ENCODE assay signal across 7 mouse cellular contexts in the genomic region with DNA sequence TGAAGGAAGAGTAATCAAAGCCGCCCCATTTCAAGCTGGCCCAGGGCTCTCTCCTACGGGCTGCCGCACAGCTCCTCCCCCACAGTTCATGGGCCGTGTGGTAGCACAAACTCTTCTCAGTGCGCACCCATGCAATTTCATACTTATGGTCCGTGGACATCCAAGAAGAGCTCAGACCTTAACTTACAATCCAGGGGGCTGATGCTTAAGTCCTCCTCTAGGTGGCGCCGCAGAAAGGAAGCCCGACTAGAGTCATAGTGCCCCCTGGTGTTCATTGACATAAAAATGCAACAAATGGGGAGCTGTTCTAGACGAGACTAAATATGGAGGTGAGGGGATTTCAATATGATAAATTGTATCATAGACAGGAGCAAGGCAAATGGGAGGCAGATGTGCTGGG. TPM values are rescaled to one million over a fixed set of nuclear protein-coding genes. Genes with fewer than 3 reads are reported as not detected.
DNase-seq lines count a peak whose midpoint lies in the region; ATAC-seq and TF ChIP-seq lines count a peak whose summit lies in the region.

No protein-coding gene starts in this region.

- H3K27me3 ChIP-seq in midbrain, embryonic 14.5 days (ENCODE audit: control insufficient read depth, insufficient read depth, low read length), result no peaks in the 10 kb centered on the region; the same call in 1 of the 2 replicates
- peaks cover 21% of the 10 kb centered on the region; the same call in 1 of the 2 replicates for H3K27me3 ChIP-seq in midbrain, embryonic 13.5 days
- H3K27me3 ChIP-seq in cerebellum, adult 2 months (ENCODE audit: control insufficient read depth, insufficient read depth, low read length), result no peaks in the 10 kb centered on the region
- H3K27me3 ChIP-seq in liver, embryonic 14.5 days (ENCODE audit: control insufficient read depth, insufficient read depth, low read length), result no peaks in the 10 kb centered on the region

- TF ChIP-seq EP300 in liver, embryonic 14.5 days (IDR thresholded peaks at IDR 0.05; ENCODE audit: low read depth), result no peak

- peak; percentile 97 for TF ChIP-seq CTCF in cerebellum, adult 2 months (IDR thresholded peaks at IDR 0.05; ENCODE audit: borderline replicate concordance, insufficient read depth, low read depth, low read length)
- TF ChIP-seq CTCF in liver, embryonic 14.5 days (IDR thresholded peaks at IDR 0.05; ENCODE audit: low read depth), result peak; percentile 97

- no peak overlapping the region for H3K27ac ChIP-seq in midbrain, embryonic 14.5 days (replicated peaks; ENCODE audit: low read depth, low read length)
- H3K27ac ChIP-seq in midbrain, embryonic 13.5 days, result no peak overlapping the region
- H3K27ac ChIP-seq in cerebellum, adult 2 months (ENCODE audit: insufficient read depth, low read length), result no peak overlapping the region
- no peak overlapping the region for H3K27ac ChIP-seq in liver, embryonic 14.5 days

- no peak for TF ChIP-seq POLR2A in cerebellum, adult 2 months (IDR thresholded peaks at IDR 0.05; ENCODE audit: borderline replicate concordance, insufficient read depth, low read length)

- H3K4me2 ChIP-seq in midbrain, embryonic 14.5 days (ENCODE audit: low read length), result no peak overlapping the region
- H3K4me2 ChIP-seq in midbrain, embryonic 13.5 days (replicated peaks), result no peak overlapping the region
- no peak overlapping the region for H3K4me2 ChIP-seq in liver, embryonic 14.5 days (ENCODE audit: low read depth)

- 22% methylated on average over 10 of the region's 10 CpGs for WGBS in midbrain, embryonic 14.5 days
- 24% methylated on average over 10 of the region's 10 CpGs for WGBS in midbrain, embryonic 13.5 days
- 15% methylated on average over 10 of the region's 10 CpGs for WGBS in cerebellum, adult 2 months
- WGBS in liver, embryonic 14.5 days (ENCODE audit: insufficient replicate concordance), result 20% methylated on average over 10 of the region's 10 CpGs

- ATAC-seq in midbrain, embryonic 14.5 days (ENCODE audit: low FRiP score, low TSS enrichment), result no peak
- no peak for ATAC-seq in midbrain, embryonic 13.5 days
- no peak for ATAC-seq in liver, embryonic 14.5 days (ENCODE audit: insufficient read depth)

- no peaks in the 10 kb centered on the region for H3K4me1 ChIP-seq in midbrain, embryonic 14.5 days (ENCODE audit: control insufficient read depth, insufficient read depth, low read length)
- H3K4me1 ChIP-seq in midbrain, embryonic 13.5 days (replicated peaks), result no peaks in the 10 kb centered on the region
- no peaks in the 10 kb centered on the region; the same call in 1 of the 2 replicates for H3K4me1 ChIP-seq in cerebellum, adult 2 months (ENCODE audit: control insufficient read depth, insufficient read depth, low read length)
- H3K4me1 ChIP-seq in liver, embryonic 14.5 days (replicated peaks; ENCODE audit: control insufficient read depth in 2 of 2, insufficient read depth in 2 of 2, low read length in 1 of 2), result peaks cover 0 to 3% of the 10 kb centered on the region in 2 experiments; a peak in 2 of 4 replicates

- DNase-seq in midbrain, embryonic 14.5 days, result peak; percentile 88
- DNase-seq in R1 (ENCODE audit: low read depth, low spot score), result peak; percentile 88
- DNase-seq in cerebellum, adult 2 months, result peak; percentile 57 to 62
- DNase-seq in heart, postnatal 4 days, result peak; percentile 74
- DNase-seq in liver, embryonic 14.5 days (ENCODE audit: low read depth in 3 of 3, low spot score in 3 of 3), result peak; percentile 53 to 68 (median 63)
- DNase-seq in right cerebral cortex, postnatal 25 days, result peak; percentile 36

- no peaks in the 10 kb centered on the region for H3K9me3 ChIP-seq in midbrain, embryonic 14.5 days (ENCODE audit: control insufficient read depth, low read length)
- H3K9me3 ChIP-seq in midbrain, embryonic 13.5 days, result no peaks in the 10 kb centered on the region
- no peaks in the 10 kb centered on the region for H3K9me3 ChIP-seq in liver, embryonic 14.5 days (ENCODE audit: control insufficient read depth, low read length)

- no peak overlapping the region for H3K4me3 ChIP-seq in midbrain, embryonic 14.5 days (replicated peaks; ENCODE audit: low read depth, low read length)
- no peak overlapping the region for H3K4me3 ChIP-seq in midbrain, embryonic 13.5 days (replicated peaks)
- H3K4me3 ChIP-seq in cerebellum, adult 2 months (replicated peaks; ENCODE audit: insufficient read depth, low read depth, low read length), result no peak overlapping the region
- H3K4me3 ChIP-seq in liver, embryonic 14.5 days (ENCODE audit: insufficient read depth in 1 of 2, low read depth in 2 of 2, low read length in 2 of 2), result no peak overlapping the region

- H3K9ac ChIP-seq in midbrain, embryonic 14.5 days (replicated peaks; ENCODE audit: low read length), result no peak overlapping the region
- H3K9ac ChIP-seq in midbrain, embryonic 13.5 days (replicated peaks), result no peak overlapping the region
- H3K9ac ChIP-seq in liver, embryonic 14.5 days (replicated peaks), result no peak overlapping the region

- no peaks in the 10 kb centered on the region for H3K36me3 ChIP-seq in midbrain, embryonic 14.5 days (ENCODE audit: control insufficient read depth, insufficient read depth, low read length)
- H3K36me3 ChIP-seq in midbrain, embryonic 13.5 days, result no peaks in the 10 kb centered on the region
- H3K36me3 ChIP-seq in liver, embryonic 14.5 days (replicated peaks; ENCODE audit: control insufficient read depth, insufficient read depth, low read depth), result no peaks in the 10 kb centered on the region

RNA-seq across cellular contexts. Expression of a gene that starts 5.1 kb away (rescaled TPM):
- polyA plus RNA-seq in midbrain, embryonic 14.5 days (2014; fragmentation: Nextera tagmentation; extraction: Ambion mirVana), result 0.47 and 0.96 TPM in 2 replicates
- 1.0 and 1.4 TPM in 2 replicates for polyA plus RNA-seq in midbrain, embryonic 13.5 days (2015; fragmentation: Nextera tagmentation; extraction: Ambion mirVana)
- polyA plus RNA-seq in cerebellum, adult 2 months (2012; rRNA removed), result 0.77 and 0.84 TPM in 2 replicates
- total RNA-seq in heart, postnatal 4 days (2021), result 1 to 10 TPM; 1.9 to 2.1 TPM
- 23.8 and 32.0 TPM in 2 replicates for polyA plus RNA-seq in liver, embryonic 14.5 days (2012; rRNA removed)
- polyA plus RNA-seq in liver, embryonic 14.5 days (2014; fragmentation: Nextera tagmentation; extraction: Ambion mirVana), result 32.9 and 38.8 TPM in 2 replicates

RNA-seq across cellular contexts. Expression of a gene that starts 33.3 kb away (rescaled TPM):
- polyA plus RNA-seq in midbrain, embryonic 14.5 days (2014; fragmentation: Nextera tagmentation; extraction: Ambion mirVana), result 7.2 and 9.6 TPM in 2 replicates
- polyA plus RNA-seq in midbrain, embryonic 13.5 days (2015; fragmentation: Nextera tagmentation; extraction: Ambion mirVana), result 1.4 and 3.1 TPM in 2 replicates
- 1,013 and 1,016 TPM in 2 replicates for polyA plus RNA-seq in cerebellum, adult 2 months (2012; rRNA removed)
- total RNA-seq in heart, postnatal 4 days (2021), result under 1 TPM; 0.76 to 0.95 TPM
- polyA plus RNA-seq in liver, embryonic 14.5 days (2012; rRNA removed), result not detected in 2 replicates
- not detected in 2 replicates for polyA plus RNA-seq in liver, embryonic 14.5 days (2014; fragmentation: Nextera tagmentation; extraction: Ambion mirVana)

Comparison
In these comparisons a context has a peak if more than half of its experiments do, and no peak if none do; other contexts are left out.
1. DNase-seq: peak in every context shown above with its lines; median percentile 88 in midbrain, embryonic 14.5 days; 88 in R1; 74 in heart, postnatal 4 days; 63 in liver, embryonic 14.5 days; 60 in cerebellum, adult 2 months; 36 in right cerebral cortex, postnatal 25 days.
2. RNA of a gene that starts 5.1 kb away (polyA plus RNA-seq): 23.8 to 38.8 TPM in liver, embryonic 14.5 days; 1.0 to 1.4 TPM in midbrain, embryonic 13.5 days, 0.47 to 0.96 TPM in midbrain, embryonic 14.5 days and 0.77 to 0.84 TPM in cerebellum, adult 2 months; every median in the first group is over 10 times any median in the second.
3. RNA of a gene that starts 33.3 kb away (polyA plus RNA-seq): 1,013 to 1,016 TPM in cerebellum, adult 2 months; 7.2 to 9.6 TPM in midbrain, embryonic 14.5 days, 1.4 to 3.1 TPM in midbrain, embryonic 13.5 days and not detected in liver, embryonic 14.5 days; every median in the first group is over 10 times any median in the second.